Mouse (Mus musculus) G1E (cell line): ENCODE data around the gene Zfp346.

Experiments used
- CTCF ChIP-seq: IDR thresholded peaks from 2 replicates; pipeline ENCODE4 v1.5.1; 2012; ENCODE audit warnings: low read depth, low read length, inconsistent platforms, mixed read lengths
- GATA1 ChIP-seq: IDR thresholded peaks from 2 replicates; pipeline ENCODE4 v1.6.1; 2012; ENCODE audit warnings: borderline replicate concordance, low read length, inconsistent platforms, mixed read lengths

DNA sequence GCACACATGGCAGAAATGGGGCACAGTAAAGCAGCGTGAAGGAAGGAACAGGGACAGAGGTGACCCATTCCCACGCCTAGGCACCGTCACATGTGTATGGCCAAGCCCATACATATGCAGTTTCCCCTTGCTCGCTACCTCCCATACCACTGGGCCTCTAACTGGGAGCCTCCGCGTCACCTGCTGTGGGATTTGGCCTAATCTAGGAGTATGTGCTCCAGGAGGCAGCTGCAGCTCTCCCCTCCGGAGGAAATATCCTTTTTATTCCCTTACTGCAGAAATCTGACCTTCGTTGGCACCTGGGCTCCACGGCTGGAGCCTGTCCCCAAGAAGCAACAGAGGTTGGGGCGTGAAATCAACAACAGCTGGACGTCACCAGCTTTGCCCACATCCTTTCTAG is 69.2 kb downstream of the Zfp346 start:
- TF ChIP-seq GATA1 (no peak), CTCF (no peak)
